In the genomic region with DNA sequence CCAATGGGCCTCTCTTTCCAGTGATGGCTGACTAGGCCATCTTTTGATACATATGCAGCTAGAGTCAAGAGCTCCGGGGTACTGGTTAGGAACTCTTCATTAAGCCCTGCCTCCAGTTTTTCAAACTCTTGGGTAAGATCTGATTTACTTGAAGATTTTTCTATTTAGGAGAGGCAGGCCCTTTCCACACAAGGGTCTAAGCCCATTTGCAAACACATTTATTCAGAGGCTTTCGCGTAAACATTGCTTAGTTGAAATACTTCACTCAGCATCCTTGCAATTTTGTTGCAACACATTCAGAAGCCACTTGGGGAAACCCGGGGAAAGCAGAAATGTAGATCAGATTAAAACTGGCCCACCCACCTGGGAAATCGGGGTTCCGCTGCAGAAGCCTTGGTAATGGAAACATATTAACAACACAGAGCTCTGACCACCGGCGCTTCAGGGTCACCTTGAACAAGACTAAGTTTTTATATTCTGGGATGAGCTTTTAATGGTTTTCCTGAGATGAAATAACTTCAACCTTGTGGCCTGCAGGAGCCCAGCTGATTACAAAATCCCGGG, we compare ENCODE assay signal across 21 mouse cellular contexts. TPM values are rescaled to one million over a fixed set of nuclear protein-coding genes. Genes with fewer than 3 reads are reported as not detected.
"Had no signal": no experiment of that assay in that cellular context is flagged by ENCODE, and none has a peak within 500 bp of the region (broad histone marks: within the 10 kb centered on the region; RNA-seq: fewer than 3 reads in every experiment).

No protein-coding gene starts in this region.

- H3K36me3 ChIP-seq: kidney, embryonic 15.5 days; limb, embryonic 13.5 days; midbrain, embryonic 13.5 days; neural tube, embryonic 12.5 days; stomach, embryonic 15.5 days had no signal

- DNase-seq: kidney, adult 18-20 months; kidney, postnatal 14 days; left cerebral cortex, postnatal 4 days; lung, adult 18-20 months; right cerebral cortex, postnatal 14 days; thymus, adult 2 months; thymus, postnatal 25 days had no signal

- H3K27ac ChIP-seq: kidney, embryonic 15.5 days; limb, embryonic 13.5 days; liver, embryonic 14.5 days; neural tube, embryonic 12.5 days; stomach, embryonic 15.5 days had no signal

- H3K27me3 ChIP-seq: limb, embryonic 13.5 days; midbrain, embryonic 13.5 days; neural tube, embryonic 12.5 days; stomach, embryonic 15.5 days had no signal

- H3K4me2 ChIP-seq: kidney, embryonic 15.5 days; limb, embryonic 13.5 days; stomach, embryonic 15.5 days had no signal

- ATAC-seq: midbrain, embryonic 13.5 days had no signal

- H3K4me3 ChIP-seq: kidney, embryonic 15.5 days; limb, embryonic 13.5 days; myocyte; neural tube, embryonic 12.5 days; stomach, embryonic 15.5 days had no signal

- H3K9ac ChIP-seq: kidney, embryonic 15.5 days; limb, embryonic 13.5 days; liver, embryonic 14.5 days; neural tube, embryonic 12.5 days; stomach, embryonic 15.5 days had no signal

- H3K9me3 ChIP-seq: kidney, embryonic 15.5 days; limb, embryonic 13.5 days; midbrain, embryonic 13.5 days; neural tube, embryonic 12.5 days; stomach, embryonic 15.5 days had no signal

RNA-seq across cellular contexts. Expression of a gene that starts 41.7 kb away (rescaled TPM):
- total RNA-seq: layer of hippocampus, adult 8-10 months; layer of hippocampus, postnatal 14 days; left cerebral cortex, adult 18-20 months; left cerebral cortex, postnatal 10 days; left cerebral cortex, postnatal 4 days; liver, adult 2 months; megakaryocyte-erythroid progenitor cell, adult 5-6 weeks had no signal
- polyA plus RNA-seq: kidney, embryonic 15.5 days; limb, embryonic 13.5 days; lung, embryonic 16.5 days; midbrain, embryonic 13.5 days; neural tube, embryonic 12.5 days; stomach, embryonic 15.5 days had no signal

RNA-seq across cellular contexts. Expression of a gene that starts 59.9 kb away (rescaled TPM):
- total RNA-seq: megakaryocyte-erythroid progenitor cell, adult 5-6 weeks had no signal
